Mouse (Mus musculus) megakaryocyte, embryonic 14.5 days (primary cell): ENCODE data around the gene Zfp444. TPM values are rescaled to one million over a fixed set of nuclear protein-coding genes. Genes with fewer than 3 reads are reported as not detected.
A peak's percentile ranks its signal among the peaks of the same experiment; 100 is the strongest.
"Not testable (repeated sequence)": the region's sequence is repeated elsewhere in the genome, so short reads cannot be mapped to it uniquely, and the experiment has no call there.

ENCODE experiments used
- H3K27me3 ChIP-seq: replicated peaks from 2 replicates; pipeline ENCODE3; 2012; ENCODE audit warnings: inconsistent platforms
- H3K36me3 ChIP-seq: replicated peaks from 2 replicates; pipeline ENCODE3; 2012; ENCODE audit warnings: low read length, inconsistent platforms, mixed read lengths
- H3K4me1 ChIP-seq: 2 replicates; pipeline ENCODE4 v1.6.1; 2012; ENCODE audit warnings: inconsistent platforms
- H3K4me3 ChIP-seq: replicated peaks from 2 replicates; pipeline ENCODE3; 2012; ENCODE audit warnings: moderate library complexity, mild to moderate bottlenecking, inconsistent platforms
- H3K9me3 ChIP-seq: 2 replicates; pipeline ENCODE4 v1.6.1; 2012; ENCODE audit warnings: inconsistent platforms
- FLI1 ChIP-seq: IDR thresholded peaks from 2 replicates; pipeline ENCODE4 v1.6.1; 2012; ENCODE audit warnings: low read length, inconsistent platforms, mixed read lengths
- GATA1 ChIP-seq: IDR thresholded peaks from 3 replicates; pipeline ENCODE4 v1.6.1; 2012; ENCODE audit warnings: mixed read lengths, low read length, inconsistent platforms, borderline replicate concordance
- polyA plus RNA-seq: library from polyadenylated mRNA; stranded (reverse); fragments of >175 nt; gene quantifications from 2 replicates; pipeline ENCODE4 v1.2.3, GENCODE M21; 2012; ENCODE audit warnings: low replicate concordance; ENCODE audit not compliant: insufficient read depth

Gene Zfp444
- polyA plus RNA-seq, 1 experiment = 42.1 TPM

DNA sequence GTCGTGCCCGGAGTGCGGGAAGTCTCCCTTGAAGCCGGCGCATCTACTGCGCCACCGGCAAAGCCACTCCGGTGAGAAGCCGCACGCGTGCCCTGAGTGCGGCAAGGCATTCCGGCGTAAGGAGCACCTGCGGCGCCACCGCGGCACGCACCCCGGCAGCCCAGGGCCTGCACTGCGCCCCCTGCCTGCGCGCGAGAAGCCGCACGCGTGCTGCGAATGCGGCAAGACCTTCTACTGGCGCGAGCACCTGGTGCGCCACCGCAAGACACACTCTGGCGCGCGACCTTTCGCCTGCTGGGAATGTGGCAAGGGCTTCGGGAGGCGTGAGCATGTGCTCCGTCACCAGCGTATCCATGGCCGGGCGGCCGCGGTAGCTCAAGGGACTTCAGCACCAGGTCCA, 17.5 kb downstream of the Zfp444 start:
- TF ChIP-seq GATA1 (no peak), FLI1 (no peak)
- peaks cover 59% of the 10 kb centered on the region for H3K36me3 ChIP-seq

DNA sequence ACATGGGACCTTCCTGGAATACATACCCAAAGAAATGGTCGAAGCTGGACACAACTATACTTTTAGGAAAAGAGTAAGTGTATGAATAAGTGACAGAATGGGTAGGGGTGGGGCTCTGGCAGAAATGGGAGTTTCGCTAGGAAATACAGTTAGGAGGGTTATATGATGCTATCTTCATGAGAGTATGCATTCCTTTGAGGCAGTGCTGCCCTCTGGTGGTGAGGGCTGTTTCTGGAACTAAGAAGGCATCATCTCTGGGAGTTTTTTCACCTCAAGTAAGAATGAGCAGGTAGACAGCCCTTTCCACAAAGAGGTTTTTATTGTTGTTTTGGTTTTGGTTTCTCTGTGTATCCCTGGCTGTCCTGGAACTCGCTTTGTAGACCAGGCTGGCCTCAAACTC, 19.4 kb downstream of the Zfp444 start:
- TF ChIP-seq GATA1 = no peak
- TF ChIP-seq FLI1 = no peak

More for the DNA sequence above, 17.5 kb downstream of the Zfp444 start:
- no peak overlapping the region for H3K4me3 ChIP-seq
- peaks cover 18% of the 10 kb centered on the region for H3K4me1 ChIP-seq
- H3K27me3 ChIP-seq = no peaks in the 10 kb centered on the region
- H3K9me3 ChIP-seq = no peaks in the 10 kb centered on the region

DNA sequence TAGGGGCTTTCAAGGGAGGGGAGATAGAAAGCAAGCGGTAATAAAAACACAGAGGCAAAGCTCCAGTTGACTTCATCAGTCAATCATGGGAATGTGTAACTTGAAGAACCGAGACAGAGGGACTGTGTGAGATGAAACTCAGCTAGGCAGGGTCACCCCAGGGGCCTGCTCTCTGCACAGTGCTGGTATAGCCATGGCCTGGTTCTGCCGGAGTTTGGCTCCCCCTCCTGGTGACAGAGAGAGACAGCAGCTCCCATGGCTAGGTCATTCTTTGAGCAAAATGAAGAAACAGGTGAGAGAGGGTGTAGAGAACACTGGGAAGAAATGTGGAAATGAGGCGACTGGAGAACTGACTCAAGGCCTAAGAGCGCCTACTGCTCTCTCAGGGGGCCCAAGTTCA, 22.1 kb downstream of the Zfp444 start:
- H3K36me3 ChIP-seq = peaks cover 17% of the 10 kb centered on the region
- H3K27me3 ChIP-seq = peaks cover 9% of the 10 kb centered on the region
- no peaks in the 10 kb centered on the region for H3K9me3 ChIP-seq
- no peak overlapping the region for H3K4me3 ChIP-seq
- H3K4me1 ChIP-seq = peaks cover 18% of the 10 kb centered on the region
- TF ChIP-seq GATA1 (no peak), FLI1 (no peak)

More for the DNA sequence above, 19.4 kb downstream of the Zfp444 start:
- peaks cover 18% of the 10 kb centered on the region for H3K4me1 ChIP-seq
- no peak overlapping the region for H3K4me3 ChIP-seq
- H3K9me3 ChIP-seq = no peaks in the 10 kb centered on the region
- peaks cover 44% of the 10 kb centered on the region for H3K36me3 ChIP-seq
- no peaks in the 10 kb centered on the region for H3K27me3 ChIP-seq

DNA sequence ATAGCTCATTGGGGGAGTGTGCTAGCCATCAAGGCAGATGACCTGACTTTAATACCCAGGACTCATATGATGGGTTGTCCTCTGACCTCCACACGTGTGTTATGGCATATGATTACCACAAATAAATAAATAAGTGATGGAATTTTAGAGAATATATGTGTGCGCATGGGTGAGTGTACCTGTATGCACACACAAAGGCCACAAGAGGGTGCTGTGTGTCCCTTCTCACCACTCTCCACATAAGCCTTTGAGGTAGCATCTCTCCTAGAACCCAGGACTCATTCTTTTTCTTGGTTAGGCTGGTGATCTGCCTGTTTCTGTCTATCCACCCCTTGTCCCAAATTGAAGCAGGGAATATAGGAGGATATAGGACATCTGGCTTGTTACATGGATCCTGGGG, 23.8 kb downstream of the Zfp444 start:
- H3K36me3 ChIP-seq = peaks cover under 1% of the 10 kb centered on the region
- H3K4me1 ChIP-seq = peaks cover 18% of the 10 kb centered on the region
- H3K9me3 ChIP-seq = no peaks in the 10 kb centered on the region
- peaks cover 9% of the 10 kb centered on the region for H3K27me3 ChIP-seq
- TF ChIP-seq GATA1 (no peak), FLI1 (no peak)
- H3K4me3 ChIP-seq = no peak overlapping the region

DNA sequence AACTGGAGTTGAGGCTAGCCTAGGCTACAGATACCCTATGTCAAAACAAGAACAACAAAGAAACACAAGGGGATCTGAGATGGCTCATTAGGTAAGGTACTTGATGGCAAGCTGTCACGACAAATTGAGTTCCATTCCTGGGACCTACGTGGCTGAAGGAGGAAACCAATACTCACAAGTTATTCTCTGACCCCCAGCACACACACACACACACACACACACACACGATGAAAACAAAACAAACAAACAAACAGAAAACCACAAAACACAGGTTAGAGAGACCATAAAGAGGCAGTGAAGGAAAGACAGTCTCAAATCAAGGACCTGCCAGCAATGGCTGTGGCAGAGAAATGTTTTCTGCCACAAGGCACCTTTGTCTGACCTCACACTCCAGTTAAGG, 24.8 kb downstream of the Zfp444 start, which contains the start of gene Galp:
Gene Galp, plus strand, starts transcription at position 301 of the 400 bp plus-strand sequence.
- H3K9me3 ChIP-seq = no peaks in the 10 kb centered on the region
- TF ChIP-seq FLI1 = no peak
- no peak for TF ChIP-seq GATA1
- H3K4me1 ChIP-seq = peaks cover 18% of the 10 kb centered on the region
- H3K36me3 ChIP-seq = no peaks in the 10 kb centered on the region
- peaks cover 9% of the 10 kb centered on the region for H3K27me3 ChIP-seq
- H3K4me3 ChIP-seq = peak within 1 kb of the TSS; percentile 10

DNA sequence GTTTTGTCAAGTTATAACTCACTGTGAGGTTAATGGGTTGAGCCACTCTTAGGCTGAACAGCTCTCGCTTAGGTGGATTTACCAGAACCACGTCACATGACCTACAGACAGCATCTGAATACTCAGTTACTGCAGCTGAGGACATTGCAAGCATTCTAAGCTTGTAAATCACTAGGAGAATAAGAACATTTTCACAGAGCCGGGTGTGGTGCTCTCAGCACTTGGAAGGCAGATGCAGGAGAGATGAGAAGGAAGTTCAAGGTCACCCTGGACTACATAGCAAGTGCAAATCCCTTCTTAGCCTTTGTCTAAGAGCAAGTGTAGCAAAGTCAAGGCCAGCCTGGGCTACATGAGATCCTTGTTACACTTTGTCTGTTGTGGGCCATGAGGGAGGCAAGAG, 32.2 kb downstream of the Zfp444 start:
- no peaks in the 10 kb centered on the region for H3K27me3 ChIP-seq
- H3K36me3 ChIP-seq = no peaks in the 10 kb centered on the region
- H3K9me3 ChIP-seq = no peaks in the 10 kb centered on the region
- TF ChIP-seq GATA1 (no peak), FLI1 (no peak)
- no peaks in the 10 kb centered on the region for H3K4me1 ChIP-seq
- H3K4me3 ChIP-seq = no peak overlapping the region

DNA sequence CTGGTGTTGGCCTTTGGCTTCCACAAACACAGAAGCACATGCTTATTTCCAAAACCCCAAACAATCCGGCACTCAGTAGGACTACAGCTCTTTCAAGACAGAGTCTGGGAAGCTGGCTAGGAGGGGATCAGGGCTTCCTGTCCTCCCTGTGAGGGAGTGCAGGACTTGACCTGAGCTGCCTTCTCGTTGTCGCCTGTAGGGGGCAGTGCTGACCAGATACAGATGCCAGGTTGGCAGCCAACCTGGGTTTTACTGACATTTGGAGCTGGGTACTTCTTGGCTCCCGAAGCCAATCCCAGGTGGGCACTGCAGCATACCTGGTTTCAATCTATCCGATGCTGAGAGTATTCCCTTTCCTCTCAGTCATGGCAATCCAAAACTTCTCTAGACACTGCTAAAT, 41.1 kb downstream of the Zfp444 start:
- Histone ChIP-seq H3K4me3 (no peak overlapping the region), H3K36me3 (no peaks in the 10 kb centered on the region), H3K4me1 (no peaks in the 10 kb centered on the region), H3K9me3 (peaks cover 4% of the 10 kb centered on the region), H3K27me3 (no peaks in the 10 kb centered on the region)
- TF ChIP-seq GATA1 = no peak
- no peak for TF ChIP-seq FLI1

DNA sequence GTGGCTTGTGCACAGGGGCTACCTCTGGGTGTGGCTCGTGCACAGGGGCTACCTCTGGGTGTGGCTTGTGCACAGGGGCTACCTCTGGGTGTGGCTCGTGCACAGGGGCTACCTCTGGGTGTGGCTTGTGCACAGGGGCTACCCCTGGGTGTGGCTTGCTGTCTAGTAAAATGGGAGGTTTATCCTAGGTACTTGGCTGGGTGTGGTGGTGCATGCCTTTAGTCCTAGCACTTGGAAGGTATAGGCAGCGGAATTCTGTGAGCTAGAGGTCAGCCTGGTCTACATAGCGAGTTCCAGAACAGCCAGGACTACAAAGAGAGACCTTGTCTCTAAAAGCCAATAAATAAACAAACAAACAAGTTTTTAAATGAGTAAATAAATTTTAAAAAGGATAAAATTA, 42.7 kb downstream of the Zfp444 start:
- not testable (repeated sequence) for H3K4me3 ChIP-seq, H3K36me3 ChIP-seq, H3K4me1 ChIP-seq, H3K27me3 ChIP-seq, H3K9me3 ChIP-seq

DNA sequence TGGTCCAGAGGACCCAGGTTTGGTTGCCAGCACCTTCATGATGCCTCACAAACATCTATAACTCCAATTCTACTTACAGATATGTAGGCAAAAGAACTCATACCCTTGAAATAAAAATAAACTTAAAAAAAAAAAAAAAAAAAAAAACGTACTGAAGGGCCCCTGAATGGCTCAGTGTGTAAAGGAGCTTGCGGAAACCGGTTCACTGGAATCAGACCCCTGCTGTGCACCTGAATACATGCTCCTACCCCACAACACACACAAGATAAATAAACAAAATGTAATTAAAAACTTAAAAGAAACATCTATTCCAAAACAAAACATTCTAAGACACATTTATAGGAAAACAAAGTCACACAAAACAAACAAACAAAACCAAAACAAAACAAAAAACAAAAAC, 48.1 kb downstream of the Zfp444 start:
- Histone ChIP-seq H3K27me3 (no peaks in the 10 kb centered on the region), H3K9me3 (peaks cover 13% of the 10 kb centered on the region), H3K36me3 (no peaks in the 10 kb centered on the region), H3K4me3 (no peak overlapping the region), H3K4me1 (no peaks in the 10 kb centered on the region)
- no peak for TF ChIP-seq FLI1
- TF ChIP-seq GATA1 = no peak

DNA sequence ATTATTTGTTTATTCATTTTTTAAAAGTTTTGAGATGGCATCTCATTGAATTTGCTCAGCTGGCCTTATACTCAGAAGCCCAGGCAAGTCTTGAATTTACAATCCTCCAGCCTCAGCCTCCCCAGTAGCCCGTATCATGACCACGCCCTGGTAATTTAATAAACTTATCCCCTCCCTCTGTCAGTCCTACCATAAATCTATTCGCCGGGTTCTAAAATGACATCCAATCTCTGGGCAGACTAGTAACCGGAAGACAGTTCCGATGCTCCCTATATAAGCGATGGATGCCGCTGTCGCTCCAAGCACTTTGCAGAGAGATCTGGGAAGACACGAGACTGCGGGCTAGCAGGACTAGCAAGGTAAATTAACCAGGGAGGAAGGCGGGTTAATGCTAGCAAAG, 50.0 kb downstream of the Zfp444 start, which contains the start of gene Zscan5b:
Gene Zscan5b, plus strand, starts transcription at position 301 of the 400 bp plus-strand sequence.
- no peaks in the 10 kb centered on the region for H3K36me3 ChIP-seq
- H3K4me3 ChIP-seq = no peak within 1 kb of the TSS
- H3K27me3 ChIP-seq = no peaks in the 10 kb centered on the region
- H3K4me1 ChIP-seq = no peaks in the 10 kb centered on the region
- TF ChIP-seq GATA1 (no peak), FLI1 (no peak)
- peaks cover 17% of the 10 kb centered on the region for H3K9me3 ChIP-seq

DNA sequence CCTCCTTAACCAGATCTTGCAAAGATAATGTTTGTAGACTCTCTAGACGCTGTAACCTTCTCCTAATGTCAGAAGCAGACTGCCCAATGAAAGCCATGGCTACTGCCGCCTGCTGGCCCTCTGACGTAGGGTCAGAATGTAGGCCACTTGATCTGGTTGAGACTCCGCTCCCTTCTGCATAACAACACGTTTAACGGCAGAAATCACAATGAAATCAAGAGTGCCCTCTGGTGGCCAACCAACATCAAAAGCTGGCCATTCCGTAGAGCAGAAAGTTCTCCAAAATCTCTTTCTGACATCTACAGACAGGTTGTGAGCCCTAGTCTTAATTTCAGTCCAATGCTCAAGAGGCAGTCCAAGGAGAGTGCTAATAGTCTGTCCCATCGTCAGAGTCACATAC, 56.5 kb downstream of the Zfp444 start:
- not testable (repeated sequence) for H3K4me1 ChIP-seq, H3K4me3 ChIP-seq, H3K27me3 ChIP-seq, H3K36me3 ChIP-seq
- H3K9me3 ChIP-seq = peaks cover 35% of the 10 kb centered on the region
